Mouse (Mus musculus) urinary bladder, adult 2 months (tissue): ENCODE results near the gene Prelid1. TPM values are rescaled to one million over a fixed set of nuclear protein-coding genes. Genes with fewer than 3 reads are reported as not detected.
A peak's percentile ranks its signal among the peaks of the same experiment; 100 is the strongest.

Experiments used
- DNase-seq: peaks from one replicate; pipeline ENCODE4 v3.0.0; 2022; ENCODE audit warnings: low spot score
- polyA plus RNA-seq: library from polyadenylated mRNA; depleted of rRNA; stranded (reverse); fragments of >200 nt; gene quantifications from 2 replicates; pipeline ENCODE4 v1.2.3, GENCODE M21; 2012; rRNA removed

The Prelid1 gene
- 168 and 176 TPM in 2 replicates for polyA plus RNA-seq

DNA sequence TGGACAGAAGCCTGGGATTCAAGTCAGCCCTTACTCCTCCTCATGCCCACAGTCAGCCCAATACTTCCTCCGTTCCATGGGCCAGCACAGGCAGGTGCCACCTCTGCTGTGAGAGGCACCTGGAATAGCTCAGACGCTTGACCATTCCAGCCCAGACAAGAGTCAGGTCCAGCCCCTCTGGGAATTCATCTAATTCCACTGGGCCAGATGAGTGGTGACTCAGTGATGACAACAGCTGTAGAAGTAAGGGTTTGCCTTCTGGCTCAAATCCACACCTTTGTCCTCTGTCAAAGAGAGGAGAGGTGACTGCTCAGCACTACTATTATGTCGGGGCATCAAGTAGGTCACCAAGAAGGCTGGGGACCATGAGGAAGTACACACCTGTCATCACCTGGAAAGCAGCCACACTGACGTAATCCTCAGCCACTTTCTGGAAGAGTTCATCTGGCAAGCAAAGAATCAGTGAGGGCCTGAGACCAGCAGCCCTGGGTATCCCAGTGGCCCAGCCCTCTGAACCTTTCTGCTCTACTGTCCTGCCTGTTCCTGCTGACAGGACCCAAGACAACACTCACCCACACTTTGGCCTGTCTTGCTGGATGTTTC is at the start of gene Prelid1:
Gene Prelid1 (plus strand): TSS at position 570 of the 603 bp plus-strand sequence.
- DNase-seq: no peak

DNA sequence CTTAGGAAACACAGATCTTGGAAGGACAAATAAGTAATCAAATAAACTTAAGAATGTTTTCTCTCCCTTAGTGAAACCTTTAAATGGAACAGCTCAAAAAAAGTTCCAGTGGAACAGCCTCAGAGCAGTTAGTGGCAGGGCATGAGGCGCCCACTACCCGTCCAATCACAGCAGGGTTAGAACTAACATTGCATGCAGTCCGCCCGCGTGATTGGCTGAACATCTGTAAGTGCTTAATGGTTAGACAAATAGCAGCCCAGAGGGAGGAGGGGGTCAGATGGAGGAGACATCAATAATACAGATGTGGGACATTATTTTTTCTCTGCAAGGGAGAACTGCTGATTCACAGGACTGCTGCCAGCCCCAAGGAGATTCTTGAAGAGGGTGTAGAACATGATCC is 43.1 kb upstream of the Prelid1 start:
- DNase-seq: no peak

DNA sequence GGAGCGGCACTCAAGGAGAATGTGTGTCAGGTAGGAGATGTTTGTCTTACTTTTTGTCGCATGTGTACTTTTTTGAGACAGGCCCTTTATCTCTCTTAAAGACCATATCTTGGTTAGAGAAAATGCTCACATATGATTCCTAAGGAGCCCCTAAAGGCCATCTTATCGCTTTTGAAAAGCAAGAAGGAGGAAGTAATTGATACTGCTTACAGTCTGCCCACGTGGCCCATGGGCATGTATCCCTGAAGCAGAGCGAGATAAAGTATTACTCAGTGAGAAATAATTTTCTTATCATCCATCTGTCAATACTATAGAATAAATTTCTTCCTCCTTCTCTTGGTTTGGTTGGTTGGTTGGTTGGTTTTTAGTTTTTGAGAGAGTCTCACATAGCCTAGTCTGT is 42.7 kb upstream of the Prelid1 start:
- DNase-seq: no peak

DNA sequence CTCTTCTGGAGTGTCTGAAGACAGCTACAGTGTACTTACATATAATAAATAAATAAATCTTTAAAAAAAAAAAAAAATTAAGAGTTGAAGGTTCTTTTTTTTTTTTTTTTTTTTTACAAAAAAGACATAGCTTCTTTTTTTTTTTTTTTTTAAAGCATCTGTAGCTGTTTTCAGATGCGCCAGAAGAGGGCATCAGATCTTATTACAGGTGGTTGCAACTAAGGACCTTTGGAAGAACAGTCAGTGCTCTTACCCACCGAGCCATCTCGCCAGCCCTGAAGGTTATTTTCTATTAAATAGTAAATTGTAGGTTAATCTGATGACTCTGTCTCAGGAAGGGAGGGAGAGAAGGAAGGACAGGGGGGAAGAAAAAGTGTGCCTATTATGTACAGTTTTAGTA is 31.4 kb upstream of the Prelid1 start:
- no peak for DNase-seq

DNA sequence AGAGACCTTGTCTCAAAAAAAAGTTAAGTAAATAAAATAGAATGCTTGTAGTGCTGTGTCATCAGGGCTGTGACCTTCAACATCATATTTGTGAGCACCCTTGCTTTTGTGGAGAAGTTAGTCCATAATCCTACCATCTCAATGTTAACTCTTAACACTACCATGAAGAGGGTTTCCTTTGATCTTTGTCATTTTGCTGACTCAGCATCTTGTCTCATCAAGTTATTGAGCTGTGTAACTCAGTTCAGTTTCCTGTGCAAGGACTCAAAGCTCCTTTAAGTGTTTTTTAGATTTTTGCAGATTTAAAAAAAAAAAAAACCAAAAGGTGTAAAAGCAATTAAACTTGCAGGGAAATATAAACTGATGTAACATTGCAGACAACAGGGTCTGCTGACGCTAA is 23.5 kb upstream of the Prelid1 start:
- DNase-seq: no peak

DNA sequence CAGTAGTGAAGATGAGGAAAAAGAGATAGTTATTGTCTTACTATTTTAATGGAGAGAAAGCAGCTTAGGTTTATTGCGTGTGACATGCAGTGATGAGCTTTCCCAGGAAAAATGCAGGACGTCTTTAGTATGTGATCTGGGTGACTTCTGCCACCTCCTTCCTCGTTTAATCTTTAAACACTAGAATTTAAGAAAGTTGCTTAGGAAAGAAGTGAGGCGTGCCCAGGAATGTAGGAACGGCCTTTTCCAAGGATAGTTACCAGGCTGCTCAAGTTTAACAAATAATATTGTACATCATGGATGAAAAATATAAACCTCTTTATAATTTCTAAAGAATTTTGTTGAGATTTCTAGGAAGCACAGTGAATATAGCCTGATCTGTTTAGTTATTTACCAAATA is 19.4 kb upstream of the Prelid1 start:
- DNase-seq: no peak

DNA sequence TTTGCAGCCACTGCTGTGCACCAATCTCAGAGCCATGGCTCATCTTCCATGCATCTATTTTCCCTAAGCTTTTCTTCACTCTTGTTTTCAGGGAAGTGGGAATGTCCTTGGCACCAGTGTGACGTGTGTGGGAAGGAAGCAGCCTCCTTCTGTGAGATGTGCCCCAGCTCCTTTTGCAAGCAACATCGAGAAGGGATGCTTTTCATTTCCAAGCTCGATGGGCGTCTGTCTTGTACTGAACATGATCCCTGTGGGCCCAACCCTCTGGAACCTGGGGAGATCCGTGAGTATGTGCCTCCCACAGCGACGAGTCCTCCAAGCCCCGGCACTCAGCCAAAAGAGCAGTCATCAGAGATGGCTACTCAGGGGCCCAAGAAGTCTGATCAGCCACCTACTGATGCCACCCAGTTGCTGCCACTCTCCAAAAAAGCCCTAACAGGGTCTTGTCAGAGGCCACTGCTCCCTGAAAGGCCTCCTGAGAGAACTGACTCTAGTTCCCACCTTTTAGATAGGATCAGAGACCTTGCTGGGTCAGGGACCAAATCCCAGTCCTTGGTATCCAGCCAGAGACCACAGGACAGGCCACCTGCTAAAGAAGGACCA is 8.2 kb upstream of the Prelid1 start:
- DNase-seq: no peak

DNA sequence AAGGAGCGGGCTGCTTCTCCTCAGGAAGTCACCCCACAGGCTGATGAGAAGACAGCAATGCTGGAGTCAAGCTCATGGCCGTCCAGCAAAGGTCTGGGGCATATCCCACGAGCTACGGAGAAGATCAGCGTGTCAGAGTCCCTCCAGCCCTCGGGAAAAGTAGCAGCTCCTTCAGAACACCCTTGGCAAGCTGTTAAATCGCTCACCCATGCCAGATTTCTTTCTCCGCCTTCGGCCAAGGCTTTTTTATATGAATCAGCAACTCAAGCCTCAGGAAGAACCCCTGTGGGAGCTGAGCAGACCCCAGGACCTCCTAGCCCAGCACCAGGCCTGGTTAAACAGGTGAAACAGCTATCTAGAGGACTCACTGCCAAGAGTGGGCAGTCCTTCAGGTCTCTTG is 7.2 kb upstream of the Prelid1 start:
- no peak for DNase-seq

DNA sequence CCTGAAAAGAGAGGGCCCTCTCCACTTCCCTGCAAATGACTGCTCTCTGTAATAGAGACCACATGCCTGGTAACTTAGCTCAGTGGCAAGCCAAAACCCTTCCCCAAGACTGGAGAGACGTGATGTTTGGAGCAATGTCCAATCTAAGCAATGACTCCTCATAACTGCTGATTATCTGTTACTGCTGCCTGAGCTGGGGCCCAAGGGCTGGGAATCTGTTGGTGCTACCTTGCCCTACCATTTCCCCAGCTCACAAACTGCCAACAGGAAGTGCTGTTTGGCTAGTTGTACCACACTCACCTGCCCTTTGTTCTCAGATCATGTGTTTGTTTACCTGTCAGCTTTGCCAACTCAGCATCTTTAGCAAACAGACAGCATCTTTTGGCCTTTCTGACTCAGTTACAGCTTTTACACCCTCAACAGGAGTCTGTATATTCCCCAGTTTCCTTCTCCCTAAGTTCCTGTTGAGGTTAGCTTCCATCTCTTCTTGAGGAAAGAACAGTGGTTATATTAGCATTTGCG is 5.3 kb upstream of the Prelid1 start:
- no peak for DNase-seq

DNA sequence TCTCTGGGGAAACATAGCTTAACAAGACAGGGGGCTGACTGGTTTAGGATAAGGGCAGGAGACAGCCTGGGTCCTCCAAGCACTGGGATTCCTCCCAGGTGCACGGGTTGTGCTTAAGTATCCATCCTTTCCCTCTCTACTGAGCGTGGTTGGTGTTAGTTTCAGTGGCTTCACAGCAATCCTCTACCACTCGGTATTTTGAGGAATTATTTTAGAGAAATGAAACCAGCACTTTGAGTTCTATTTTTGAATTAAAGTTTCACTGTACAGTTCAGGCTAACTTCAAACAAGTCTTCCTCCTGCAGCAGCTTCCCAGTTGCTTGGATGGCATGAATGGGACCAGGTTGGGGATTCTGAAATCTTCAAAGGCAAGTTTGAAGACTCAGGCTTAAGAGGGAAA is 1.9 kb upstream of the Prelid1 start:
- no peak for DNase-seq

DNA sequence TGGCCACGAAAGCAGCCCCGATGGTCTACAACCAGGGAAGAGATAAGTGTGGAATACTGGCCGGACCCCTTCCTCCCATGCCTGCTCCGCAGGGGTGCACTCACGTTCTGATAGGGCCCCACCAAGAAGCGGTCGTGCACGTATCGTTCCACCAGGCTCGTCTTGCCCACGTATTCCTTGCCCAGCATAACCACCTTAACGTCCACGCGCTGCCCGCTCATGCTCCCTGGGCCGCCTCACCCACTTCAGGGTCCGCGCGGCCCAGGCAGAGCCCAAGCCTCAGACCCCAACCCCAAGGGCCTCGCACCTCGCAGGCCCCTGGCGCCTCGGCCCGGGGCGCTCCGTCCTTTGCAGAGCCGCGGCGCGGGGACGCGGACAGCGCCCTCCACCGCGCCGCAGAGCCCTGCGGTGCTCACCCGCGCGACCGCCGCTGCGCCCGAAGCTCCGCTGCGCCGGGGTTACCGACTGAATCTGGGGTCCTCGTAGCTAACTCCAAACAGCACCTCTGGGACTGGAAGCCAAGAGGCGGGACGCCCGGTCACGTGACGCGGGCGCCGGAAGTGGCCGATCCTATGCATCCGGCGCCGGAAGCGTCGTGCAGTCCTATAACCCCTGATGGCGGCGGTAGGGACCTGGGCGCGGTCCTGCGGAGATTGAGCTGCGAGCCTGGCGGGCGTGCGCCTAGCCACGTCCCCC is 1.3 kb downstream of the Prelid1 start, which contains the start of gene Rab24:
Gene Rab24 (minus strand): TSS at position 513 of the 696 bp plus-strand sequence.
- DNase-seq: peak; percentile 81

DNA sequence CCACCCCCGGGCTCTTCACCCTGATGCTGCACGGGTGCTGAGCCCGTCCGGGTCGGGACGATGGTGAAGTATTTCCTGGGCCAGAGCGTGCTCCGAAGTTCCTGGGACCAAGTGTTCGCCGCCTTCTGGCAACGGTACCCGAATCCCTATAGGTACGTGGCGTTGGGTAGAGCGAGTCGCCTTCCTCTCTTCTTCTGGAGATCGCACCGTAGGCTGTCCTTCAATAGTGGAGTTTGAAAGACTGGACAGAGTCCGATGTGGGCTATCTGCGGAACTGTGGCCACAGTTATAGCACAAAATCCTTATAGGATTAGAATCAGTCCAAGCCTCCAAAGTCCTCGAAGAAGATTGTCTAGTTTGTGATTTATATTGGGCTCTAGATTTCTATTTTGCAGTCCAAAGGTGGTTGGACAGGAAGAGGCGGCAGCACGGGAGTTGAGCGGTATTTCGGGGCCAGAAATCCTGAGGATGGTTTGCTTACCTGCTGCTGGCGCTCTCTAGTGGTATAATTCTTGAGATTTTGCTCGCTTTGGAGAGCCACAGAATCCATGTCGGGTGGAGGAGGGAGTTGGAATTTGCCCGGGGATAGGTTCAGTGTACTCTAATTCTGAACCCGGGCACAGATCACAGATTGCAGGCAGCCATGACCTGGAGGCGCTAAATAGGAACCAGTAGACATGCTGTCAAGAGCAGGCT is 2.0 kb downstream of the Prelid1 start:
- DNase-seq: no peak

DNA sequence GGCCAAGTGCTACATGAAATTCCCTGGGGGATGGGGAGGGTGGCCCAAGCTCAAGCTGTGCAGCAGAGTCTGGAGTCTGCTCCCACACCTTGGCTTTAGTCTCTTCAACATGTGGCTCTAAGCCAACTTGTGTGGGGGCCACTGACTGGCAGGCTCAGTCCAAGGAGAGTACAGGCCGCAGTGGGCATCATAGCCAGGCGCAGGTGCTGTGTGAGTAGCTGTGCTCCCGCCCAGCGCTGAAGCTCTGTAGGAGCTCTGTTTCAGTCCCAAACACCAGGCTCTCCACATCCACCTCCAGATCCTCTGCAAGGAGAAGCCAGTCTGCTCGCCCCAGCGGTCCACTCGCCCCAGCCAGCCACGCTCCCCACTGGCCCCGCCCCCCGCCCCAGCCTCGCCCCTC is 5.3 kb downstream of the Prelid1 start:
- no peak for DNase-seq

DNA sequence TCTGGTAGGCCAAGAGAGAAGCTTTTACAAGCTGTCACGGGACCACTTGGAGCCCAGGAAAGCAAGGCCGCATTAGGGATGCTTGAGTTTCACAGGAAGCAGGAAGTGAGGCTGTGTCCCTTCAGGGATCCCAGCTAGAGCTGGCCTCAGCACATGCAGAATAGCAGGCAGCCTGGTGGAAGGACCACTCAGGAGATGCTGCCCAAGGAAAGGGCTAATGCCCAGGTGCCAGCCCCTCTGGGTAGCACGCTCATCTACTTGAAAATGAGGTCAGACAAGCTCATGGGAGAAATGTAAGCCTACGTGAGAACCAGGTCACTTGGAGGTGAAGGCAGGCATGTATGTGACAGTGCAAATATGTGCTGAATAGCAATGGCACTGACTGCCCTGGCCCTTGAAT is 6.9 kb downstream of the Prelid1 start:
- DNase-seq: no peak

DNA sequence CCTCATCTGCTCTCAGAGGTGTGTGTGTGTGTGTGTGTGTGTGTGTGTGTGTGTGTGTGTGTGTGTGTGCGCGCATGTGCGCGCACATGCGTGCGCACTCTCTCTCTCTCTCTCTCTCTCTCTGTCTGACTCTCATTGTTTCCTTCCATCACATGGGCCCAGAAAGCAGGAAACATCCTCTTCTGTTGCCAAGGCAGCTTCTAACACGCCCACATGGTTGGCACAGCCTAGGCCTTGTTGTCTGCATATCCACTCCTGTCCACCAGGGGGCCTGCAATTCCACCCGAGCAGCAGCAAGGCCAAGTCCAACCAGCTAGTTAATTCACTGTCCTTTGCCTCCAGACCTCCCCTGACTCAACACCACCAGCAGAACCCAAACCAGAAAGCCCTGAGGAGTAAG is 7.3 kb downstream of the Prelid1 start:
- peak; percentile 65 for DNase-seq

DNA sequence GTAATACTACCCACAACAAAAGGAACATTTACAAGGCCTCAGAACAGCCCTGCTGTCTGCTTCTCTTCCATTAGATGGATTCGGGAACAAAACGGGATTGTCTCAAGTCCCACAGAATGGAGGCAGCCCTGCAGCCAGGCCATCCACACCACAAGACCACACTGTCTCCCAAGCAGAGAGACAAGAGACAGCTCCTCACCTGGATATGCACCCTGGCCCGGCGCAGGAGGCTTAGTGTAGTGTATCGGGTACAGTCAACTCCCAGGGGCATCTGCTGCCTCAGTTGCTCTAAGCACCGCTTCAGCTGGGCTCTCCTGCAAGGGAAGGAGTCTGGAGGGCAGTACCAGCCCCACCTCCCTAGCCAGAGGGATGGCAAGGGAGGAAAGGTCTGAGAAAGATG is 7.9 kb downstream of the Prelid1 start:
- DNase-seq: no peak

DNA sequence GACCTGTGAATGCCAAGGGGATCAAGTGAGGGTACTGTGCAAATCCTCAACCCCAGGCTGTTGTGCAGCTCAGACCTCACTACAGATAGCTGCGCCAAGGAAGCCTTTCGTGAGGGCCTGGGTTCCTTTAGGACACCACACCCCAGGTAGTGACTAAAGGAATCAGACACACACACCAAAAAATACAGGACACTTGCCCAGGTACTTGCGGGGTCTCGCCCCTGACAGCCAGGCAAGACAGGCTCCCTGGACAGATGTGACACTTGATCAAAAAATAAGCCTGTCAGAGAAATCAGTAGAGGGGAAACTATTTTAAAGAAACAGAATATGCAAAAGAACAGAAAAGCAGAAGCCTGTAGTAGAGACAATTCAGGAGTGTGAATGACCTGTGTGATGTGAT is 8.3 kb downstream of the Prelid1 start:
- no peak for DNase-seq

DNA sequence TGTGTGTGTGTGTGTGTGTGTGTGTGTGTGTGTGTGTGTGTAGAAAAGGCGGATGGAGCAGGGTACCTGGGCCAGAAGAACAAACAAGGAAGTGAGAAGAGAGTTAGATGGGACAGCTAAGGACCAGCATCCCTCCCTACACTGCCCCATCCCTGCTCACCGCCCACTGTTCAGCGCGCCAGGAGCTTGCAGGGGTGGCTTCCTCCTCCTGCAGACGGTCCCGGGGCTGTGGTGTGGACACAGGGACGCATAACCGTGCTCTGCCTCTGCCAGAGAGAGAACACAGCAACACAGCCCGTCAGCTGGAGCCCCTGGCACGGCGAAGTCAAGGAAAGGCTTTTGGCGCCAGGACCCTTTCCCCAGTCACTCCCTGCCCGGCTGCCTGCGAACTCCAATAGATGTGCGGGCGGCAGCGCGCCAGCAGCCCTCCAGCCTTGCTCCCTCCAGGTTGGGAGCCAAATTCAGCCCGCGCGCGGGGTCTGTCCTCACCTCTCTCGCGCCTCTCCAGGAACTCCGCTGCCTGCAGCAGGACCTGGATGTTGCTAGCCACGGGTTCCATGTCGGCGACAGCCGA is 8.9 kb downstream of the Prelid1 start:
- DNase-seq: no peak

DNA sequence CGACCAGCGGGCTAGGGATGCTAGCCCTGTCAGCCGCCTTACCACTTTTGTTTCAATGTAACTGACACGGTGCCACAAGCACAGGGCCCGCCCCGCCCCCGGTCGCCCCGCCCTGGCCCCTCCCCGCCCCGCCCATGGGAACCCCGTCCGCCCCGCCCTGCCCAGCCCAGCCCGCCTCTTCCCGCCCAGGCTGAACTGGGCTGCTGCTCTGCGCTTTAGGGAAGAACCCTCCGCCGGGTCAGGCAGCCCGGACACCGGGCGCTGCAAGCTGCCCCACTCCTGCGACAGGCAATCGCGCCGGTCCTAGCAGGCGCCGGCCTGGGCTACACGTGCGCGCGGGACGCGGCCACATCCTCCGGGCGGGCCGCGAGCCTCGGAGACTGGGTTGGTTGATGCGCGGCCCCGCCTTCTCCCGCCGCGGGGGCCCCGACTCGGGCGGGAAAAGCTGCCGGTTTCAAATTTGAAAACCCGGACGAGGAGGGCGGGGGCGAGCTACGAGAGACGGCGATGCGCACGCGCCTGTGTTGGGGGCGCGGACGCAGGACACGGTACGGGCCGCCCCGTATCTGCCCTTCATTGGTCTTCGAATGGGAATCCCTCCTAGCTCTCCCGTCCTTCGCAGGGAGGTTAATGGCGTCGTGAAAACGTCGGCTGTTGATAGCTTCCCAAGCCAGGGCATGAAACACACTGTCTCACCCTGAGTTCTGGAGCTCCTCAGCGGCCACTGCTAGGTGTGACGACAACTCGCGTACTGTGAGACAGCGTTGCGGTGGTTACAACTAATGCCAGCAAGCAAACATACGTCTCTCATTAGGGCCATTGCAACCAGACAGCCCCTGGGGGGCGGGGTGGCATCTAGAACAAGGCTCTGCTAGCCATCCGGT is 9.6 kb downstream of the Prelid1 start, which contains the start of gene Mxd3:
Gene Mxd3 (minus strand): TSS at position 141 of the 884 bp plus-strand sequence.
- peak; percentile 82 for DNase-seq

DNA sequence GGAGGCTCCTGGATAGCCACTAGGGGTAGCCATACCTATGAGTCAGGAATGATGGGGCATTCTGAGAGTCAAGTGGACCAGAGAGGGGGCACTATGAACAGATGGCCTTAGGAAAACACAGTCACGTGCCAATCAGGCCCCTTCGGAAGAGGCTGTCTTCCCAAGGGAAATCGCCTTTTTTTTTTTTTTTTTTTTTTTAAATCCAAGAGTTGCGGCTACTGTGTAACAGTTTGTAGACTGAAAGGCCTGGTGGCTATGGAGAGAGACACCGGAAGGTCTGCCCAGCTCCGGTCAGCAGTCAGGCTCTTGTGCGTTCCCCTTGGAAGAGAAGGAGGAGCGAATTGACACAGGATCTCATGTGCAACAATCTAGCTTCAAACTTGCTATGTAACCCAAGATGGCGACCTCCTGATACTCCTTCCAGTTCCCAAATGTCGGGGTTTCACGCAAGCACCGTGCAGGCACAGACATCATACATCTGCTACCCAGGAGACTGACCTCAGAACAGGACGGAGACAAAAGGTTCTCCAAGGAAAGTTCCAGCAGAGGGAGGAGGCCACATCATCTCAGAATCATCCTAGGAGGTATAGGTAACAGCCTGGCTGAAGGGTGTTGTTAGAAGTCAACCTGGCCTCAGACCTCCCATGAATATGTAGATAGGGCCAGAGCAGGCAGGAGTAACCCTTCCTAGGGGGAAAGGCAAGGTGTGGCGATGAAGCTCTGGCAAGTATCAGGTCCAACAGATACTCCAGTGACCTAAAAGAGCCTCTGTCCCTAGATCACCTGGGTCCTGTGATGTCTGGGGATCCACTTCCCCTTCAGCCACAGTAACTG is 10.5 kb downstream of the Prelid1 start:
- DNase-seq: no peak
